Mouse (Mus musculus) lung, adult 2 months (tissue): ENCODE data around the gene Dnttip2. TPM values are rescaled to one million over a fixed set of nuclear protein-coding genes. Genes with fewer than 3 reads are reported as not detected.
A peak's percentile ranks its signal among the peaks of the same experiment; 100 is the strongest.

Experiments
- DNase-seq: peaks from one replicate; pipeline ENCODE4 v3.0.0; 2022
- H3K4me1 ChIP-seq: fragments of 200-500 bp; 2 replicates; pipeline ENCODE4 v1.6.1; 2011; ENCODE audit warnings: low read length; ENCODE audit not compliant: control insufficient read depth, insufficient read depth
- H3K4me3 ChIP-seq: fragments of 200-500 bp; replicated peaks from 2 replicates; pipeline ENCODE3; 2011; ENCODE audit warnings: low read depth, mild to moderate bottlenecking, control low read depth, low read length; ENCODE audit errors: extremely low read depth
- CTCF ChIP-seq: fragments of 200-500 bp; IDR thresholded peaks from 2 replicates; pipeline ENCODE4 v1.5.1; 2011; ENCODE audit warnings: mild to moderate bottlenecking, low read length, control low read depth; ENCODE audit not compliant: insufficient read depth
- POLR2A ChIP-seq: fragments of 200-500 bp; IDR thresholded peaks from 2 replicates; pipeline ENCODE4 v1.6.1; 2011; ENCODE audit warnings: low read depth, mild to moderate bottlenecking, control low read depth, low read length, borderline replicate concordance; ENCODE audit errors: extremely low read depth
- WGBS: fragments of 180-500 bp; shearing (Covaris S2); methylation state at CpG from one replicate; pipeline ENCODE4 v1.1.7; 2018; 5-methylcytosine and 5-hydroxymethylcytosine counted together
- polyA plus RNA-seq: library from polyadenylated mRNA; depleted of rRNA; stranded (reverse); fragments of >200 nt; gene quantifications from 2 replicates; pipeline ENCODE4 v1.2.3, GENCODE M21; 2012

Gene Dnttip2
- polyA plus RNA-seq, 1 experiment = 8.1 TPM

DNA sequence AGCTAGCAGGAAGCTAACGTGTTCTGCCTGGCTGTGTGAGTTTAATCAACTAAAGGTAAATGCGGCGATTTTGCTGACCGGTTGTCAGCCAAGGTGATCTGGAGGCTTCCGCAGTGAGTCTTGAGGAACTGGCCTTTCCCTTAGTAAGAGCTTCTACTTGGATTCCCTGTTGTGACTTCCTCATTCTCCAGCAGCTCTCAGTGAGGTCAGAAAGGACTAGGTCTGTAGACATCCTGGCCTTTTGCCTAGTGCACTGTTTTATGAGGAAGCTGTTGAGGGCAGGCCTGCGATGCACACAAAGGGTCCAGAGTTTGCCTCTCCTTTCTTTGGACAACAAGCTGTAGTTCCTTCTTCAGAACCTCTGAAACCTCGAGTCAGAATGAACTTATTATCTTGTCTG lies 16.5 kb downstream of the Dnttip2 start:
- Histone ChIP-seq H3K4me3 (no peak overlapping the region), H3K4me1 (no peaks in the 10 kb centered on the region)
- peak; percentile 27 for DNase-seq
- WGBS = 46% methylated on average over 7 of the region's 7 CpGs
- no peak for TF ChIP-seq POLR2A
- no peak for TF ChIP-seq CTCF

DNA sequence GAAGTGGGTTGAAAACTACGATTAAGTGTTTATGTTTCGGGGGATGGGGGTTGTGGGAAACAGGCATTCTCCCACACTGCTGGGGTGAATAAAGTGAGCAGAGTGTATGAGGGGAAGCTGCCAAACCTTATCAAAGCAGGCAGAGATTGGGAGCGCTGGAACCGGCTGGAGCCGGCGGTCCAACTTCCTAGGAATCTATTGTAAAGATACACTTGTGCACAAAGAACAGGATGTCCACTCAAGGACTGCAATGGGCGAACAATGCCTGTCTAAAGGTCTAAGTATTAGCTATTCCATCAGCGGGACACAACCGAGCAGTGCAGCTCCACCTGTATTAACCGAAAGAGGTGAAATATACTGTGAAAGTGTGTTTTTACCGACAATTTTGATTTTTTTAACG lies 17.6 kb downstream of the Dnttip2 start:
- no peak for DNase-seq
- Histone ChIP-seq H3K4me3 (peak overlapping the region; percentile 14), H3K4me1 (no peaks in the 10 kb centered on the region)
- WGBS = 26% methylated on average over 12 of the region's 12 CpGs
- no peak for TF ChIP-seq POLR2A
- no peak for TF ChIP-seq CTCF

DNA sequence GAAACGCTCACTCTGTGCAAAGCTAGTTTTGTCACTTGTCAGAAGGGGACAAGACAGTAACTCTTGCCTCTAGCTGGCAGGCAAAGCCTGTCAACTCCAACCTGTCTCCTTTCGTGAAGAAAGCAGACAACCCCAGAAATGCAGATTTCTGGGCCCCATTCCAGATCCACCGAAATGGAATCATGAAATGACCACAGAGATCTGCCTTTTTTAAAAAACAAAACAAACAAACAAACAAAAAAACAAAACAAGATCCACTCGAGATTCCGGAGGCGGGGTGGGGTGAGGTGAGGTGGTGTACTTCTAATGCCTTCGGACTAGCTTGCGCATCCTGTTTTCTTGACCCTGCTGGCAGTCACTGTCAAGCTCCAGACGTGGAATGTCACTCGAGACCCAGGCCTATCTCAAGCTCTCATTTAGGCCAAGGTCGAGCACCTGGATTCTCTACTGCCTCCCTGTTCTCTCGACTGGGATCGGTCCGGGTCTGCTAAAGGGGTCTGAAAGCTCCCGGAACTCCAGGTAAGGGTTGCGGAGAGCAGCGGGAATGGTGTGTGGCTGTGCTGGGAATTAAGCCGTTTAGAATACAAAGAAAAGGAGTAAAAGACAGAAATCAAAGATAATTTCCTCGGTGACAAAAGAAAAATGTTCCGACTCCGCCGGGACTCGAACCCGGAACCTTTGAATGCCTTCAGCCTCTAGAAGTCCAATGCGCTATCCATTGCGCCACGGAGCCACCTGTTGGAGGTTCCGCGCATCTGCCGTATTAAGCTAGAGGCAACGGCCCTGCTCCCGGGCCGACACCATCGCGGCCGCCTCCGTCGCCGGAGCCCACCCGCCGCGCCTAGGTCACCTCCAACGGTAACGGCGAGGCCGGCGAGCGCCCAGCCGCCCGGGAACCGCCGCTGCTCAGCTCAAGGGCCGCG lies 18.4 kb downstream of the Dnttip2 start:
- TF ChIP-seq CTCF = peak; percentile 1; the same call in 1 of the 2 replicates
- no peak; the same call in 1 of the 2 replicates for TF ChIP-seq POLR2A
- Histone ChIP-seq H3K4me3 (peak overlapping the region; percentile 90), H3K4me1 (no peaks in the 10 kb centered on the region)
- WGBS = 5% methylated on average over 54 of the region's 54 CpGs
- peak; percentile 99 for DNase-seq

DNA sequence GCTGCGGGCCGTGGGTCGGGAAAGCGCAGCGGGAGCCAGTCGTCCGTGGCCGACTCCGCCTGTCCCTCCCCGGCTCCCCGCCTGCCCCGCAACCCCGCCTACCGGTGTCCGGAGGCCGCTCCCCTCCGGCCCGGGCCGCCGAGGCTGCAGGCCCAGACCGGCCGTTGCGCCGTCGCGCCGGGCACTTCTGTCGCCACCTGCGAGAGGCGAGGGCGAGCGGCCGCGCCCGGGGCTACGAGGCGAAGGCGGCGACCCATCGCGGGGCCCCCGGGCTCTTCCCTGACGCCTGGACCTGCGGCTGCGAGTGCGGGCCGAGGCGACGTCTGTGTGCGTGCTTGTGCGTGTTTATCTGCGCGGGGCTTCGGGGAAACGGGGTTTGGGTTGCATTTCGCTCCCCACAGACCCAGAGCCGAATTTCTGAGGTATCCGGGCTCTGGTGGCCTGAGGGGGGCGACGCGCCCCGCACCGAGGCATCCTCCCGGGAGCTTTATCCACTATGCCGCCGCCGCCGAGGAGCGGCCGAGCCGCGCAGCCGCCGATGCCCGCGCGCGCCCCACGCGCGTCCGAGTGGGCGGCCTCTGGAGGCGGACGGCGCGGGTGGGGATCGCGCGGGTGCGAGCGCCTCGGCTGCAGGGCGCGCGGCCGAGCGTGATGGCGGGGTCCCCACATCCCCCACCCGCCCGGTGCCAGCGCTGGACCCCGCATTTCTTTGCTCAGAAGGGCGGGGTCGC lies 19.2 kb downstream of the Dnttip2 start:
- under 1% methylated on average over 105 of the region's 105 CpGs for WGBS
- DNase-seq = no peak
- H3K4me3 ChIP-seq = peak overlapping the region; percentile 90
- no peaks in the 10 kb centered on the region for H3K4me1 ChIP-seq
- TF ChIP-seq POLR2A = no peak; the same call in 1 of the 2 replicates
- no peak for TF ChIP-seq CTCF

DNA sequence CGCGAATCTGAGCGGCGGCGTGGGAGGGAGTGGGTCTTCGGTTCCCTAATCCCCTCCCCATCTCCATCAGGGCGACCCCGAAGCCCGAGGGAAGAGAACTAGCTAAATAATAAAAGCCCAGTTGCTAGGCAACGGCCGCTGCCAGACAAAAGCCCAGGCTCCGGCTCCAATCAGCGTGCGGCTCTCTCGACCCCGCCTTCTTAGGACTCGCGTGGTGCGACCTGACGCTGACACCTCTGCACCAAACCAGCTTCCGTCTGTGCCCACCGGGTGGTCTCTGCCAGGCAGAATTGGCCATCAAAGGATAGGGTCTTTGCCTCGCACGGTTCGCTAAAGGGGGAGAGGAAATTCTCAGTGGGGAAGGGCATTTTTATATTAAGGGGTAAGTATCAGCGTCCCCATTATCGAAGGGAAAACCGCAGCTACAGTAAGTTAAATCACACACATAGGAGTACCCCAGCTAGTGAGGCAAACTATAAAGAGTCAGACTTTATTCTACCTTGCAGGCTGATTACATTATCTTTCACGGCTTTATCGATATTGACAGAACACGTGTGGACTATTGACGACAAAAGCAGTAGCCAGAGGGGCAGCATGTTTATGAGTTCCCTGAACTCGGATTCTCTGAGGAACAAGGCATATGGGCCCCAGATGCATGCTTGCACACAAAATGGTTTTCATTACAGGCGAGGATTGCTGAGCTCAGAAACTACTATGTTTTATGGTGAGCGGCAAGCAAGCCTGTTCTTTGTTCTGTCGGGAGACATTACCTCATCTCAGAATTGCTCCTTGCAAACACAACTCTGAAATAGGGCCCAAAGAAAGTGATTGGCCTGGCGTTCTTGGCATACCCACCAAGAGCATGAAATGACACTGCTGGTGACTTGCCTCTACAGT lies 20.0 kb downstream of the Dnttip2 start, which contains the start of gene Bcar3:
TSS of gene Bcar3 (plus strand) at position 183 of the 897 bp plus-strand sequence.
- 8% methylated on average over 37 of the region's 37 CpGs for WGBS
- Histone ChIP-seq H3K4me1 (no peaks in the 10 kb centered on the region), H3K4me3 (peak within 1 kb of the TSS; percentile 90)
- DNase-seq = peak; percentile 85
- TF ChIP-seq CTCF (no peak), POLR2A (no peak)

DNA sequence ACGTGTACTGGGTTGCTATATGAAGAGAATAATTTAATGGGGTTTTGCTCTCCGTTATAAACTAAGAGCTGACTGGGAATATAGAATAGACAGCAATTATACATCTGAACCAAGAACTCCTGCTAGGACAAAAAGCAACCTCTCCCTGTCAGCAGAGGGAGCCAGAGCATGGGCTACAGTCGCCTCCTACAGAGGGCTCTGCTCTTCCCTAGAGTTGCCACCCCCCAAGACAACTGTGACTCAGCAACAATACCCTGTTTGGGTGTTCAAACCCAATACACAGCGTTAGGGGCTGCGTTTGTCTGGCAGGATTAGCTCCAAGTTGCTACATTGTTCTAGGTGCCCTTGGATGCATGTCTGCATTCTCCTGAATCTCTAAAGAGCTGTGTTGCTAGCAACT lies 21.3 kb downstream of the Dnttip2 start:
- H3K4me3 ChIP-seq = no peak overlapping the region
- H3K4me1 ChIP-seq = no peaks in the 10 kb centered on the region
- DNase-seq = peak; percentile 28
- WGBS = 14% methylated on average over 5 of the region's 5 CpGs
- TF ChIP-seq POLR2A = no peak
- TF ChIP-seq CTCF = peak; percentile 74

DNA sequence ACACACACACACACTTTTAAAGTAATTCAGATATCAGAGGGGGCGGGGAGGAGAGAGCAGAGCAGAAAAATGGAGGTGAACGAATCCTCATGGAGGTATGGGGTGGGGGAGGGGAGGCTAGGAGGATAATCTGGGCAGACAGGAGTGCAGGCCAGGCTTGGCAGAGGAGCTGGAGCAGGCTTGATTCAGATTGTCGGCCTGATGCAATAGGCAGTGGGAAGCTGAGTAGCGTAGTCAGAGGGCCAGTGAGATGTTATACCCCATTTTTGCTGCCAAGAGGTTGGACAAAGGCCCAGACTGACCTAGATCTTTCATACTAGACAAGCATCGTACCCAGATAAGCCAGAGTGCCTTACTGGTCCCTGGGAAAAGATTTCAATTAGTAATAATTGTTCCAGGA lies 22.8 kb downstream of the Dnttip2 start:
- TF ChIP-seq CTCF (no peak), POLR2A (no peak)
- no peak overlapping the region for H3K4me3 ChIP-seq
- H3K4me1 ChIP-seq = no peaks in the 10 kb centered on the region
- WGBS = 48% methylated on average over 5 of the region's 5 CpGs
- no peak for DNase-seq

DNA sequence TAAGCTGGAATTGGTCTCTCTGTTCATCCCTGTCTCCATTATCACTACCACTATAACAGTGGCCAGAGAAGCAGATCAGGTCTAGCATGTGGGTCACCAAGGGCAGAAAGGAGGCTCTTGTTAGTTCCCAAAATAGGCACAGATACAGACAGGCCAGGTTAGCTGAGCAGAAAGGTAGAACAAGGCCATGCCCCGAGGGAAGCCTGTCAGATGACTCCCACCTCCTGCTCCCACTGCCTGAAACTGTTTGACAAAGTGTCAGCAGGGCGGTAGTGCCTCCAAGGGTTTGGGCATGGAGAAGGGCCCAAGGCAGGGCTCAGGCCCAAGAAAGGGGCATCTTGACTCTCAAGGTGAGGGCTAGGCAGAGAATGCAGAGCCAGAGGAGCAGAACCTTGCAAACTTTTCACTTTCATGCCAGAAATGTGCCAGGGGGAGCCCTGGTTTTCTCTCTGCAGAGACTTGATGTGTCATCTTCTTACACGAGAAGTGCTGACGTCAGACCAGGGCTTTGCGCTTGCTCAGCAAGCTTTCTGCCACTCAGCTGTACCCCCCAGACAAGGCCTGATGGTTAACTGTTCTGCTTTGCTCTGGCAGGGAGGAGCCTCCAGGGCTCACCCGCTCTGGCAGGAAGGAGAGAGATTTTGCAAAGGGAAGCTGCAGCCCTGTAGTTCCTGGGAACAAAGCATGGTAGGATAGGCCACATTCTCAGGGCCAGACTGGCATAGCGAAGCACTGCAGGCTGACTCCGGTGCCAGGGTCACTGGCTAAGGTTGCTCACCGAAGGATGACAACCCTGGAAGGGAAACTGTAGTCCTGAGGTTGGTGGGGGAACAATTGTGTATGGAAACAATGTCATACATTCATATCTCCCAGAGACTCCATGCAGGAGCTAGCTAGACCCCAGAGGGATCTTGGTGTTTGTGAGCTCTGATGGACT lies 27.1 kb downstream of the Dnttip2 start:
- TF ChIP-seq CTCF = no peak
- no peak for TF ChIP-seq POLR2A
- H3K4me3 ChIP-seq = no peak overlapping the region
- H3K4me1 ChIP-seq = no peaks in the 10 kb centered on the region
- WGBS = 58% methylated on average over 9 of the region's 9 CpGs
- DNase-seq = no peak
